Mouse (Mus musculus): ENCODE results near the gene Trappc6b.
"Not testable (repeated sequence)": the region's sequence is repeated elsewhere in the genome, so short reads cannot be mapped to it uniquely, and the experiment has no call there.

The Trappc6b gene

DNA sequence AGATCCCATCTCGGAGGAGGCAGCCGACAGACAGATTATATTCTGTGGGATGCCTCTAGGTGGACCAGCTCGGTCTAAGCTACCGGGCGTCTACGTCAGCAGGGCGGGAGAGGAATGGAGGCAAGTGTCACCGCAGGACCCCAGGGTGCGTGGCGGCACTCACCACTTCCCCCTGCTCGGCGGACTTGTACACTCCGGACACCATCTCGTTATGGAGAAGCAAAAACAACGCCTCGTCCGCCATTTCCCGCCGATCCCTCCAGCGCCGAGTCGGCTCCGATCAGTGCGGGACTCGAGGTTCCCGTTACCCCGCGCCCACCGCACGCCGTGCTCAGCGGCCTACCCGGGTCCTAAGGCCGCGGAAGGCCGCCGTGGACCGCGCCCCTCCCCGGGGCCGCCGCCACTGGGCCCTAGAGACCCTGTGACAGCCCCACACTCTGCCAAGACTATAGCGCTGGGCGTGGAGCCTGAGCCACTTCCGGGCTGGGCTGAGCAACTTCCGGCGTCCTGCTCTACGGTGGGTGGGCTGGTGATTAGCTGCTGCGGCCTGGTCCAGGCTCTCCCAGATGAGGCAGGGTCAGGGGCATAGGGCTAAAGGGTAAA lies at the start of gene Trappc6b:
Trappc6b (minus strand) TSS at position 480 of the 603 bp plus-strand sequence.
- DNase-seq (ENCODE audit: extremely low read depth, low read depth), result peak; percentile 55

DNA sequence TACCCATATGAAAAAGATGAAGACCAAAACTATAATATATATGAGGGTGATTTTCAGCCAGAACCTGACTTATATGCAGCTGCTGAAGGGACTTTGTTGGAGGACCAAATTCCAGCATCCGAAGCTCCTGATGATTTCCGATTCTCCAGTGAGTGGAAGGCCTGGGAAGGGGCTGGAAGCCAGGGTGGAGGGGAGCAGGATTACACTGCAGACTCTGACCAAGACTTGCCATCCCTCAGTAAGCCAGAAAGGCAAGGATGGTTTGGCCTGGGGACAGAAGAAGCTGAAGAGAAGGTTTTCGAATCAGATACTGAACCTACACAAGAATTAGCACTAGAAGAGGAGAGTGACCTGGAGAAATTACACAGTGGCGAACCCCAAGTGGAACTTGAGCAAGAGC lies 46.7 kb upstream of the Trappc6b start:
- no peak for DNase-seq (ENCODE audit: extremely low read depth, low read depth)

DNA sequence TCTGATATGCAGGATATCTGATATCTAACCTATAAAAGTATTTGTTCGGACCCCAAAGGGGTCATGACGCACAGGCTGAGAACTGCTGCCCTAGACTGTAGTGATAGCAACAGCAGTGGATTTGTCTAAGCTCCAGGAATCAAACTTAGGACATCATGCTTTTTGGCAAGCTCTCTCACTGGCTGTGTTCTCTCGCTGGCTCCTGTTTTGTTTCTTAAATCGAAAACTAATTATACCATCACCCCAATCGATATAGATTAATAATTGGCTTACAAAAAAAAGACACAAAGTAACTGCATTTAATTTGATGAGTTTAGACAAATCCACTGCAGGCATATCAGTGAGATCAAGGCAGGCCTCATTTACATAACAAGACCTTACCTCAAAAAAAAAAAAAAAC lies 45.2 kb upstream of the Trappc6b start:
- no peak for DNase-seq (ENCODE audit: extremely low read depth, low read depth)

DNA sequence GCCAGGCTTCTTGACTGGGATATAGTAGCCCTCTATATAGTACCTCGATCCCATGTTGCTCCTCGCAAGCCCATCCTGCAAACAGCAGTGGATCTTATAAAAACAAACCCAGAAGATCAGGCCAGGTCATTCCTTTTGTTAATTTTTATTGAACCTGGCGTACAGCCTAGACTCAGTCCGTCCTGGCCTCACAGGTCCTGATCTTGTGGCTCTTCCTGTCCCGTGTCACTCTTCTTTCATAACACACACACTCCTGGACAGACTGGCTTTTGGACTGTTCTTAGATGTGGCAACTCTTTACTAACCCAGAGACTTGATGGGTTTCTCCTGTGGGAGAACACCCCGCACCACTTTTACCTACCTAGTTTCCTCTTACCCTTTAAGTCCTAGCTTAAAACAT lies 44.6 kb upstream of the Trappc6b start:
- DNase-seq (ENCODE audit: extremely low read depth, low read depth), result no peak

DNA sequence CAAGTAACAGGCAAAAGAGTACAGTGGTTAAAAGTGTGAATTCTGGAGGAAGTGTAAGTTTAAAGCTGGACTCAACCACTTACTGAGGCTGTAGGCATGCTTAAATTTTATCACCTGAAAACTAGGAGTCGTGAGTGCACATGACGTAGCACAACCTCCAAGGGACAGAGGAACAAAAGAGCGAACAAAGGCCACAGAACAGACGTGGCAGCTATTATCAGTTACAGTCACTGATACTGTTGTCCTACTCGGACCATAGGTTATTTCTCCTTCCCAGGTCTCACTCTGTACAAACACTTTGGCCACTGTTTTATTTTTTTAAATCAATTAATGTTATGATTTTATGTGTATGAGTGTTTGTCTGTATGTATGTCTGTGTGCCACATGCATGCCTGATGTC lies 43.5 kb upstream of the Trappc6b start:
- no peak for DNase-seq (ENCODE audit: extremely low read depth, low read depth)

DNA sequence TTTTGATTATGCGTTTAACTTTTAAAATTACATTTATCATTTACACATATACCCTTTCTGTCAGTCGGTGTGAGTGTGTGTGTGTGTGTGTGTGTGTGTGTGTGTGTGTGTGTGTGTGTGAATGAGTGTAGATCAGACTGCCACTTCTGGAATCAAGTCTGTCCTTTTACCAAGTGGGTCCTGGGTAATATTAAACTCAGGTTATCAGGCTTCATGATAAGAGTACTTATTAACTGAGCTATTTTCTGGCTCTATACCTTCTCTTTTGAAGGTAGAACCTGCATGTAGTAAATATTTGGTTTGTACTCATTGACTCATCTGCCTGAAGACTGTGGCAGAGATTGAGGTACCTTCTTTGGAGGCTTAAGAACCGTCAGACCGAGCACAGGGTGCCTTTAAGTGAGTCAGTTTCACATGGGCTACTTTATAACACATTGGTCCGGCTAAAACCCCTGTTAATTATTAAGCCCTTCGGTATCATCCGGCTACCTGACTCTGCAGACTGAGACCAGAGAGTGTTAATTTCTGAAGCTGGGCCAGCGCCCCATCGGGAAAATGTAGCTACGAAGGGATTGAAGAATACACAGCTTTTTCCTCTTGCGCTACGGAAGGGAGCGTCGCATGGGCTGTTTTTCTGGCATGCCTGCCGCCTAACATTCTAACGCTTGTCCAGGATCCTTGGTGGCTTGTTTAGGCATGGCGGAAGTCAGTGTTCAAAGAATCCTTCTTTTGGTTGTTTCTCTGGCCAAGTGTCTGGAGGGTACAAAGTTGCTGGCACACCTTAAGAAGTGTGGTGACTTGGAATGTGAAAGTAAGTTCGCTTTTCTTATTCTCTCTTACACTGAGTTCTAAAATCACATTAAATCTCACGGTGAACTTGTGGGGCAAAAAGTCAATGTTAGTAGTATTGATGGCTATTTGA lies 34.1 kb upstream of the Trappc6b start, which contains the start of gene Mia2:
Mia2 (plus strand) TSS at position 696 of the 922 bp plus-strand sequence.
- DNase-seq (ENCODE audit: extremely low read depth, low read depth), result no peak

DNA sequence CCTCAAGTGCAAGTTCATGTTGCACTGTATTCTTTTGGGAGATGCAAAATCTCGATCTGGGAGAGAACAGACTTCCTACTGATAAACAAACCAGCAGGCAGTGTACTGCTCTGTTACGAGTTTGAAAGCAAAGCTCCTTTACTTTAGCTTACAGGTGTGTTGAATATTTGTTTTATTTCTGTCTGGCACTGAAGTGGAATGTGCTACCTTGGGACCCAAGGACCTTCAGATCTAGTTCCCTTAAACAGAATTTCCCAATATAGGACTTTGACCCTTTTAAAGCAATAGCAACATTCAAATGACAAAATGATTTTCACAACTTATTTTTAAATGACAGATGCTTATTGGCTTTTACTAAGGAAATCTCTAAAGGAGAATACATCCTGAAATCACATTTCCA lies 32.3 kb upstream of the Trappc6b start:
- DNase-seq (ENCODE audit: extremely low read depth, low read depth), result no peak

DNA sequence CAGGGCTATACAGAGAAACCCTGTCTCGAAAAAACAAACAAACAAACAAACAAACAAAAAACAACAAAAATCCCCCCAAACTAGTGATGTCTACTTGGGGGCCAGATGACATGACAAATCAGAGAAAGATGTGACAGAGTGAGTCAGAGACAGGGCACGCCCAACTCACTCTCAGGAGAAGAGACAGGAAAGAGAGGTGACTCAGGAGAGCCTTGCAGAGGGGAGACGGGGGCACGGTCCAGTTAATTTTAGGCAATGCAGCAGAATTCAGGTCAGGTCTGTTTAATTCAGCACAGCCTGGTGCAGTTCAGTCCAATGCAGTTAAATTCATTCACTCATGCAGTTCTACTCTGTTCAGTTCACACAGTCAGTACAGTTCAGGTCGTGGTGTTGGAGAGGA lies 24.9 kb upstream of the Trappc6b start:
- DNase-seq (ENCODE audit: extremely low read depth, low read depth), result no peak

DNA sequence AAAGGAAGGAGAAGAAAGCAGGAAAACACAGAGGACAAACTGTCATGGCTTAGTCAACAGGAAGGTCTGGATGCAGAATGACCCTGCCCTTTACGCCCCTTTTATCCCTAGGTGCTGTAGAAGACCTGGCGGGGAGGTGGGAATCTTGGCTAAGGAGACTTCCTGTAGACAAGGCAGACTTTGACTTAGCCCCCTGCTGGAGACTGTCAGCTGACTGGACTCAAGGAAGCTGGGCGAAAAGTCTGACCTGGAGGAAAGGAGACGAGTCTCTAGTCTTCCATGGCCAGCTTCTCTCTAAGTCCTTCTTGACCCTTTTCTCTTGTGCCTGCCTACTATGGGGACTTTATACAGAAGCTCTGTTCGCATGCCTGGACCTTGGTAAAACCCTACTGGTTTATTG lies 23.2 kb upstream of the Trappc6b start:
- no peak for DNase-seq (ENCODE audit: extremely low read depth, low read depth)

DNA sequence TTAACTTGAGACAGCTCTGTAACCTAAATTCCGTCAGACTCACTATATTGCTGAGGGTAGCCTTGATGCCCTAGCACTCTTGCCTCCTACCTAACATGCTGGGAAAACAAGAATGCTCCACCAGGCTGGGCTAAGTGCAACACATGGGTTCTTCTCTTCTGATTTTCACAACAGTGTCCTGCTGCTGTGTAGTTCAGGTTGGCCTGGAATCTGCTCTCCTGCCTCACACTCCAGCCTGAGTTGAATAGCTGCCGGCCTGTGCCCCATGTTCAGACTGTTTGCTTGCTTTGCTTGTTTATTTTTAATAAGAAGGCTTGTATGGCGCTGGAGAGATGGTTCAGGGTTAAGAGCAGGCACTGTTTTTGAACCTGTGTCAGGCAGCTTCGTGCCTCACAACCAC lies 19.2 kb upstream of the Trappc6b start:
- no peak for DNase-seq (ENCODE audit: extremely low read depth, low read depth)

DNA sequence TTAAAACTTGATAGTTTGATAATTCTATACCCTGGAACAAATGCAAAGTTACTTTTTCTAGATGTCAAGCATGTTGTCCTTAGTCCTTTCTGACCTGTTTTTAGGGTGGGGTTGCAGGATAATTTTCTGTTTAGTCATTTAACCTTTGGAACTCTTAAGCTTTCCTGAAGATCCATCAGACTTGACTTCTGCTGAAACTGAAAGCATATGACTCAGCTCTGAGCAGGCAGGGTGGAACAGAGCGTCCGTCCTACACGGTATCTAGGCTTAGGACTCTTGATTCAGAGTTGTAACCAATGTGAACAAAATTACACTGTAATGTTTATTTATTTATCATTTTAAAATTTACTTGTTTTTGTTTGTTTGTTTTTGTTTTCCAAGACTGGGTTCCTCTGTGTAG lies 16.6 kb upstream of the Trappc6b start:
- no peak for DNase-seq (ENCODE audit: extremely low read depth, low read depth)

DNA sequence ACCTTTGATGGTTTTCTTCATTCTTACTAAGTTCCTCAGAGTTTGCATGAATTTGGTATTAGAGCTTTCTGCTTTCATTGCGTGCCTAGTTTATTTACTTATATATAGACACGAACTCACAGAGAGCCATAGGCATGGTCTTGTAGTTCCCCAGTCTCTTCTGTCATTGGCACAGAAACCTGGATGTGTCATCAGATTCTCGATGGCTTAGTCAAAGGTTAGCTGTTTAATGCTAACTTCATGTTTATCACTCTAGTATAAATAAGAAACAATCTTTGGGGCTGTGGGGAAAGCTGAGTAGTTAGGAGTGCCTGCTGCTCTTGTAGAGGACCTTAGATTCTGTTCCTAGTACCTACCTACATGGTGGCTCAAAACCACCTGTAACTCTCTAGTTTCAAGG lies 15.7 kb upstream of the Trappc6b start:
- no peak for DNase-seq (ENCODE audit: extremely low read depth, low read depth)

DNA sequence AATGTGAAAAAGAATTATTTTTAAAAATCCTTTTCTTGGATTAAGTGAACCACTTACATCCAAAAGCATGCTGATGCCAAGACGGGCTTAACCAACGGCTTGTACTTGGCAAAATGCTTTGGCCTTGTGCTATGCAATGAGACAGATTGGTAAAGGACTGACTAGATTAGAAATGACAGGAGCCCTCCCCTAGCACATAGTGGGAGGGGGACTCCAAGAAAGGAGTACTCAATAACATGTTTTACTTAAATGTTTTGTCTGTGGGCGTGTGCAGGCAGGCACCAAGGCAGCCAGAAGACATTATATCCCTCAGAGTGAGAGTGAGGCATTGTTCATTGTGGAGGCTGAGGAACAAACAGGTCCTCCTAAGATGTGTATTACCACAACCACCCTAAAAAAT lies 12.8 kb upstream of the Trappc6b start:
- DNase-seq (ENCODE audit: extremely low read depth, low read depth), result no peak

DNA sequence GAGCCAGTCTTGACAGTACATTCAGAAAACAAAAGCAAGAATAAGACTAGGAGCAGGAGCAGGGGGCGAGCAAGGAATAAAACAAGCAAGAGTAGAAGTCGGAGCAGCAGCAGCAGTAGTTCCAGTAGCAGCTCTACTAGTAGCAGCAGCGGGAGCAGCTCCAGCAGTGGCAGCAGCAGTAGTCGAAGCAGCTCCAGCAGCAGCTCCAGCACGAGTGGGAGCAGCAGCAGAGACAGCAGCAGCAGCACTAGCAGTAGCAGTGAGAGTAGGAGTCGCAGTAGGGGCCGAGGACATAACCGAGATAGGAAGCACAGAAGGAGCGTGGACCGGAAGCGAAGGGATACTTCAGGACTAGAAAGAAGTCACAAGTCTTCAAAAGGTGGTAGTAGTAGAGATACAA lies 11.0 kb upstream of the Trappc6b start:
- no peak for DNase-seq (ENCODE audit: extremely low read depth, low read depth)

DNA sequence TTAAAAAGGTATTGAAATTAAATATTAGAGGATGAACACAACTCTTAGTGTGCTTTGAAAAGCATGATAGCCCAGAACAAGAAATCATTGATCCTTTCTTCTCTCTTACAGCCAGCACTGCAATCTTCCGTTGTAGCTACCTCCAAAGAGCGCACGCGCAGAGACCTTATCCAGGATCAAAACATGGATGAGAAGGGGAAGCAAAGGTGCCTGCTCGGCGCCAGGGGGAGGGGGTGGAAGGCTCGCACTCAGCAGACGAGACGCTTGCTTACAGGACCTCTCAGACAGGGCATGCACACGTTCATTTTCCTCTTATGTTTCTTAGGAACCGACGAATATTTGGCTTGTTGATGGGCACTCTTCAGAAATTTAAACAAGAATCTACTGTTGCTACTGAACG lies 7.5 kb upstream of the Trappc6b start:
- DNase-seq (ENCODE audit: extremely low read depth, low read depth), result no peak

DNA sequence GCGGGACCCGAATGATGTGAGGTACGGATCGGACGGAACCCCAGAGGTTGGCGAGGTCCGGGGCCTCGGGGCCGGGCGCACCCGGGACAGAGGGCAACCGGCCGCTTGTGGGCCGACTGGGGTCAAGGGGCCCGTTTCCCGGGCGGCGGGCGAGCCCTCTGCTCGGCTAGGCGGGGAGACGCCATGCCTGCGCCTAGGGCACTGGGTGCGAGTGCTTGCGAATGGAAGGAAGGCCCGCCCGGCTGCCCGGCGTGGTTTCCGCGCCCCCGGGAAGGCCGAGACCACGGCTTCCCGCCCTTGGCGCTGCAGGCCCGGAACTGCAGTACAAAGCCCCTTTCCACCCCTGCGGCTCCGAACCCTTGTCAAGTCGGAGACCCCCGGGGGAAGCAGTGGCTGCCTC lies 5.8 kb upstream of the Trappc6b start:
- no peak for DNase-seq (ENCODE audit: extremely low read depth, low read depth)

DNA sequence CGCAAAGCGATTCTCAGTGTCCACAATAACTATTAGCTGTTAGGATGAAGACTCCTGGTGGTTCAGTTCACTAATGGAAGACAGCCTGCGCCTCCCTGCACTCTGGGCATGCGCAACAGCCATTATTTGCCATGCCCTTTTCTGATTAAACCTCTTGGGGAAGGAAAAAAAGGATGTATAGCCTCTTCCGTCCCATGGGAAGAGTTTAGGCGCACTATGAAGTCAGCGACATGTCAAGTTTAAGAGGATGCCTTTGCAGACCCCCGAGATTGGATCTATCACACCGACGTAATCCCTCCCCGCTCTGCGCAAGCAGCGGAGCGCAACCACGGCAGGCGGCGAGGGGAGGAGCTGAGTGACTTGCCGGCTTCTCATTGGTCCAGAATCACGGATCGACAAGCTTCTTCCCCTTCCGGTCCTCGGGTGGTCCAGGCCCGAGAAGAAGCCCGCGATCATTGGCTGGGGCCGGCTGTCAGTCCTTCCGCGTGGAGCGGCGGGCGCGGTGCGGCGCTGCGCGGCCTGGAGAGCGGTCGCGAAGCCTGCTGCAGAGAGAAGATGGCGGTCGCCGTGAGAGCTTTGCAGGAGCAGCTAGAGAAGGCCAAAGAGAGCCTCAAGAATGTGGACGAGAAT lies 5.3 kb upstream of the Trappc6b start, which contains the start of gene Pnn:
Pnn (plus strand) TSS at position 437 of the 630 bp plus-strand sequence.
- peak; percentile 95 for DNase-seq (ENCODE audit: extremely low read depth, low read depth)

DNA sequence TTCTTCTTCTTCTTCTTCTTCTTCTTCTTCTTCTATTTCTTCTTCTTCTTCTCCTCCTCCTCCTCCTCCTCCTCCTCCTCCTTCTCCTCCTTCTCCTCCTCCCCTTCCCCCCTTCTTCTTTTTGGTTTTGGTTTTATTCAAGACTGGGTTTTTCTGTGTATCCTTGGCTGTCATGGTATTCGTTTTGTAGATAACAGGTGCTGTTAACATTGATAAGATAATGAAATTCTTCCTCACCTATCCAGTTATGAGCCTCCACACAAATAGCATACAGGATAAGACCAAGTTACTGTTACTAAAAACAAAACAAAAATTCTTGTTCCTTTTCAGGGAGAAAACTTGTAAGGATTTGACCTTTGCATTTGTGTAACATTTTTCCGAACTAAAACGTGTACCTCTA lies 4.5 kb upstream of the Trappc6b start:
- no peak for DNase-seq (ENCODE audit: extremely low read depth, low read depth)

DNA sequence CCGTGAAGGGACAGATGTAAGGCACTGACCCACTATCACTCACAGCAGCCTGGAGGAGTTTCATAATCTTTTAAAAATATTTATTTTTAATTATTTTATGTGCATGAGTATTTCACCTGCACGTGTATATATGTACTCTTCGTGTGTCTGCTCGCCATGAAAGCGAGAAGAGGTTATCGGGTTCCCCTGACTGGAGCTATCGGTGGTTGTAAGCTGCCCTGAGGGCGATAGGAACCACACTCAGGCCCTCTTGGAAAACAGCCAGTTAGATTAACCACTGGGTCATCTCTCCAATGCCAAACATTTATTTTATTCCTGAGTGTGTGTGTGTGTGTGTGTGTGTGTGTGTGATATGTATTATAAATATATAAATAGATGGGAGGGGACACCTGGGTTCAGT lies 3.6 kb upstream of the Trappc6b start:
- no peak for DNase-seq (ENCODE audit: extremely low read depth, low read depth)

DNA sequence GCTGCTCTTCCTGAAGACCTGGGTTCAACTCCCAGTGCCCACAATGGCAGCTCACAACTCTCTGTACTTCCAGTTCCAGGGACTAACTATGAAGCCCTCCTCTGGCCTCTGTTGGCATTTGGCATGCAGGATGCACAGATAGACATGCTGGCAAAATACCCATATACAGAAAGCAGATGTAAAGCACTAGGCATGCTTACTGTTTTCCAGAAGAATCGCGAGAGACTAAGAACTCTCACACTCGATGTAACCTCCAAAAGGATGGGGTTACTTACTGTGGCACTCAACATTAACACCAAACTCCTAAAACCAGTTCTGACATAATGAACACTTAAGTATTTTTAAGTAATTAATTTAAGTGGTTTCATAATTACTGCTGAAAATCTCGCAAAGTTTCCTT lies 950 bp downstream of the Trappc6b start:
- DNase-seq (ENCODE audit: extremely low read depth, low read depth), result peak; percentile 39

DNA sequence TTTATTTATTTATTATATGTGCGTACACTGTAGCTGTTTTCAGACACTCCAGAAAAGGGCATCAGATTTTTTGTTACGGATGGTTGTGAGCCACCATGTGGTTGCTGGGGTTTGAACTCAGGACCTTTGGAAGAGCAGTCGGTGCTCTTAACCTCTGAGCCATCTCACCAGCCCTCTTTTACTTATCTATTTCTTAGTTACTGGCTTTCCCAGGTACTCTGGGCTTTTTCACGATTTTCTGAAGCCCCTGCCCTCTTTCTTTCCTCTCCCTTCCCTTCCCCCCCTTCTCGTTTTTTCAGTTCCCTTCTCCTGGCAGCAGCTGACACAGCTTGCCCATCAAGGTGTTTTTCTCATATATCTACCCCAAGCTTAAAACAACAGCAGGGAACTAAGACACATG lies 3.0 kb downstream of the Trappc6b start:
- not testable (repeated sequence) for DNase-seq (ENCODE audit: extremely low read depth, low read depth)

DNA sequence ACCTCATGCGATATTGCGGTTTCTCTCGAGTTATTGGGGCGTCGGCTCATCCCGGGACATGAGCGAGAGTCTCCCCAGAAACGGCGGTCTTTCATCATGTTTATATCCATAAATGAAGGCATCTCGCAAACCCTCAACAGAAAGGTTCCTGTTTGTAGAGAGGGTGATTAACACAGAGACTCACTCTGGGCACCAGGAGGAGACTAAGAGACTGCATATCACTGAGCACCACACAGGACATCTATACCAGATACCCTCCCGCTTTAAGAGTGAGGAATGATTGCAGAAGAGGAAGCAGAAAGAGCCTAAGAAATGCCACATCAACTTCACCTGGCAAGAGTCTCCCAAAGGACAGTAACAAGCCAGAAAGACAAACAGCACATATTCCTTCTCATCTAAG lies 5.0 kb downstream of the Trappc6b start:
- peak; percentile 93 for DNase-seq (ENCODE audit: extremely low read depth, low read depth)

Measured in MEL-GATA-1-ER (cell line).